Mouse (Mus musculus) heart, embryonic 16.5 days (tissue): Measurements from ENCODE around the gene Tmem185b. TPM values are rescaled to one million over a fixed set of nuclear protein-coding genes. Genes with fewer than 3 reads are reported as not detected.

ENCODE experiments used
- ATAC-seq: fragments of 200-750 bp; cut with Nextera tagmentation; replicated peaks from 2 replicates; pipeline ENCODE4 v1.8.0; 2017; ENCODE audit warnings: moderate number of reproducible peaks; ENCODE audit not compliant: insufficient read depth, low FRiP score; ENCODE audit errors: extremely low read depth
- H3K27ac ChIP-seq: fragments of 300-500 bp; sonication (generic); 2 replicates; pipeline ENCODE4 v1.5.1; 2014; ENCODE audit warnings: mild to moderate bottlenecking, low read length, control low read depth, moderate library complexity
- H3K27me3 ChIP-seq: fragments of 300-500 bp; sonication (generic); 2 replicates; pipeline ENCODE4 v1.6.1; 2014; ENCODE audit warnings: low read length, mixed read lengths; ENCODE audit not compliant: control insufficient read depth, insufficient read depth
- H3K36me3 ChIP-seq: fragments of 300-500 bp; sonication (generic); 2 replicates; pipeline ENCODE4 v1.6.1; 2014; ENCODE audit not compliant: control insufficient read depth, insufficient read depth
- H3K4me1 ChIP-seq: fragments of 300-500 bp; sonication (generic); 2 replicates; pipeline ENCODE4 v1.6.1; 2014; ENCODE audit warnings: low read length, mixed read lengths; ENCODE audit not compliant: control insufficient read depth, insufficient read depth
- H3K4me2 ChIP-seq: fragments of 300-500 bp; sonication (generic); 2 replicates; pipeline ENCODE4 v1.6.1; 2014; ENCODE audit warnings: low read depth, mild to moderate bottlenecking, control low read depth, low read length
- H3K4me3 ChIP-seq: fragments of 300-500 bp; sonication (generic); 2 replicates; pipeline ENCODE4 v1.5.1; 2014; ENCODE audit warnings: mild to moderate bottlenecking, control low read depth, low read length
- H3K9ac ChIP-seq: fragments of 300-500 bp; sonication (generic); 2 replicates; pipeline ENCODE4 v1.6.1; 2014; ENCODE audit warnings: low read length, control low read depth
- H3K9me3 ChIP-seq: fragments of 300-500 bp; sonication (generic); replicated peaks from 2 replicates; pipeline ENCODE4 v1.6.1; 2016; ENCODE audit warnings: low read length; ENCODE audit not compliant: control insufficient read depth
- WGBS: fragments of 180-500 bp; shearing (Covaris S2); extraction: QIAGEN DNeasy Blood & Tissue Kit; methylation state at CpG from one replicate; pipeline ENCODE4 v1.1.7; 2014; 5-methylcytosine and 5-hydroxymethylcytosine counted together
- polyA plus RNA-seq: library from polyadenylated mRNA; unstranded; fragments of >200 nt; fragmentation: Nextera tagmentation; extraction: Ambion mirVana; gene quantifications from 2 replicates; pipeline ENCODE4 v1.2.1, GENCODE M21; 2015

Tmem185b gene
- polyA plus RNA-seq, 1 experiment from 2014 or later = 24.7 TPM

- H3K4me2 ChIP-seq = no peak overlapping the region
- no peak overlapping the region for H3K4me3 ChIP-seq
- no peak for ATAC-seq
- H3K27me3 ChIP-seq = no peaks in the 10 kb centered on the region
- peaks cover 14% of the 10 kb centered on the region for H3K4me1 ChIP-seq
- no peak overlapping the region for H3K27ac ChIP-seq
- no peak overlapping the region for H3K9ac ChIP-seq
- H3K36me3 ChIP-seq = no peaks in the 10 kb centered on the region
- WGBS = 83% methylated on average over 6 of the region's 6 CpGs
- no peaks in the 10 kb centered on the region for H3K9me3 ChIP-seq
Measured at GRCm38 (mm10) chr1:119537651-119538050, 11.7 kb downstream of the Tmem185b start.

- Histone ChIP-seq H3K4me1 (peaks cover 14% of the 10 kb centered on the region), H3K9me3 (no peaks in the 10 kb centered on the region), H3K27me3 (no peaks in the 10 kb centered on the region), H3K4me3 (no peak overlapping the region), H3K27ac (no peak overlapping the region), H3K4me2 (no peak overlapping the region), H3K36me3 (no peaks in the 10 kb centered on the region), H3K9ac (no peak overlapping the region)
- ATAC-seq = no peak
- WGBS = 54% methylated on average over 2 of the region's 2 CpGs
Measured at GRCm38 (mm10) chr1:119539252-119539651, 13.3 kb downstream of the Tmem185b start.

- Histone ChIP-seq H3K4me3 (no peak overlapping the region), H3K4me1 (peaks cover 12% of the 10 kb centered on the region), H3K27me3 (no peaks in the 10 kb centered on the region), H3K27ac (no peak overlapping the region), H3K4me2 (no peak overlapping the region), H3K36me3 (no peaks in the 10 kb centered on the region), H3K9ac (no peak overlapping the region), H3K9me3 (no peaks in the 10 kb centered on the region)
- ATAC-seq = no peak; the same call in 1 of the 2 replicates
- 57% methylated on average over 9 of the region's 9 CpGs for WGBS
Measured at GRCm38 (mm10) chr1:119540836-119541557, 15.0 kb downstream of the Tmem185b start.

GRCm38 (mm10) chr1:119541570-119541969 lies 15.6 kb downstream of the Tmem185b start:
- H3K27ac ChIP-seq = no peak overlapping the region
- peaks cover 8% of the 10 kb centered on the region; the same call in 1 of the 2 replicates for H3K4me1 ChIP-seq
- H3K36me3 ChIP-seq = no peaks in the 10 kb centered on the region
- H3K4me2 ChIP-seq = no peak overlapping the region
- no peak overlapping the region for H3K9ac ChIP-seq
- H3K4me3 ChIP-seq = no peak overlapping the region
- 42% methylated on average over 2 of the region's 3 CpGs for WGBS
- no peak for ATAC-seq
- no peaks in the 10 kb centered on the region for H3K9me3 ChIP-seq
- no peaks in the 10 kb centered on the region for H3K27me3 ChIP-seq

- H3K4me3 ChIP-seq = no peak overlapping the region
- H3K9me3 ChIP-seq = no peaks in the 10 kb centered on the region
- no peak overlapping the region for H3K4me2 ChIP-seq
- no peak overlapping the region for H3K9ac ChIP-seq
- 0 out of 2 replicates have a peak, but pooled peaks cover 2% of the 10 kb centered on the region for H3K36me3 ChIP-seq
- no peak for ATAC-seq
- WGBS = 80% methylated on average over 6 of the region's 6 CpGs
- no peak overlapping the region for H3K27ac ChIP-seq
- H3K27me3 ChIP-seq = no peaks in the 10 kb centered on the region
- peaks cover 8% of the 10 kb centered on the region; the same call in 1 of the 2 replicates for H3K4me1 ChIP-seq
Measured at GRCm38 (mm10) chr1:119543316-119543715, 17.4 kb downstream of the Tmem185b start.

GRCm38 (mm10) chr1:119544611-119545155 lies 18.7 kb downstream of the Tmem185b start:
- WGBS = 57% methylated on average over 5 of the region's 5 CpGs
- ATAC-seq = no peak
- 0 out of 2 replicates have a peak, but pooled peaks cover 2% of the 10 kb centered on the region for H3K36me3 ChIP-seq
- peaks cover 8% of the 10 kb centered on the region; the same call in 1 of the 2 replicates for H3K4me1 ChIP-seq
- H3K9ac ChIP-seq = no peak overlapping the region
- H3K4me2 ChIP-seq = no peak overlapping the region
- H3K9me3 ChIP-seq = no peaks in the 10 kb centered on the region
- H3K27ac ChIP-seq = no peak overlapping the region
- no peak overlapping the region for H3K4me3 ChIP-seq
- no peaks in the 10 kb centered on the region for H3K27me3 ChIP-seq

- 21% methylated on average over 2 of the region's 2 CpGs for WGBS
- H3K27me3 ChIP-seq = no peaks in the 10 kb centered on the region
- no peak overlapping the region for H3K27ac ChIP-seq
- 0 out of 2 replicates have a peak, but pooled peaks cover 2% of the 10 kb centered on the region for H3K36me3 ChIP-seq
- peaks cover 8% of the 10 kb centered on the region; the same call in 1 of the 2 replicates for H3K4me1 ChIP-seq
- H3K9ac ChIP-seq = no peak overlapping the region
- H3K4me3 ChIP-seq = no peak overlapping the region
- H3K9me3 ChIP-seq = no peaks in the 10 kb centered on the region
- no peak overlapping the region for H3K4me2 ChIP-seq
- ATAC-seq = no peak
Measured at GRCm38 (mm10) chr1:119545164-119545563, 19.2 kb downstream of the Tmem185b start.

GRCm38 (mm10) chr1:119545671-119546070 lies 19.7 kb downstream of the Tmem185b start:
- no peak overlapping the region for H3K27ac ChIP-seq
- 61% methylated on average over 4 of the region's 4 CpGs for WGBS
- no peak overlapping the region for H3K4me2 ChIP-seq
- no peaks in the 10 kb centered on the region for H3K9me3 ChIP-seq
- H3K9ac ChIP-seq = no peak overlapping the region
- H3K27me3 ChIP-seq = no peaks in the 10 kb centered on the region
- H3K36me3 ChIP-seq = 0 out of 2 replicates have a peak, but pooled peaks cover 2% of the 10 kb centered on the region
- no peak for ATAC-seq
- peaks cover 8% of the 10 kb centered on the region; the same call in 1 of the 2 replicates for H3K4me1 ChIP-seq
- no peak overlapping the region for H3K4me3 ChIP-seq

GRCm38 (mm10) chr1:119546490-119546889 lies 20.5 kb downstream of the Tmem185b start:
- H3K27me3 ChIP-seq = no peaks in the 10 kb centered on the region
- H3K9me3 ChIP-seq = no peaks in the 10 kb centered on the region
- no peak for ATAC-seq
- H3K4me1 ChIP-seq = peaks cover 2% of the 10 kb centered on the region; the same call in 1 of the 2 replicates
- H3K36me3 ChIP-seq = 0 out of 2 replicates have a peak, but pooled peaks cover 2% of the 10 kb centered on the region
- H3K4me2 ChIP-seq = no peak overlapping the region
- H3K27ac ChIP-seq = no peak overlapping the region
- H3K4me3 ChIP-seq = no peak overlapping the region
- WGBS = 74% methylated on average over 3 of the region's 3 CpGs
- no peak overlapping the region for H3K9ac ChIP-seq
